Mouse (Mus musculus) 416B (cell line): ENCODE data around the gene Ampd2.
A peak's percentile ranks its signal among the peaks of the same experiment; 100 is the strongest.

Experiments used
- DNase-seq: peaks from one replicate; pipeline ENCODE4 v3.0.0; 2011; ENCODE audit warnings: low read depth

Ampd2 gene

DNA sequence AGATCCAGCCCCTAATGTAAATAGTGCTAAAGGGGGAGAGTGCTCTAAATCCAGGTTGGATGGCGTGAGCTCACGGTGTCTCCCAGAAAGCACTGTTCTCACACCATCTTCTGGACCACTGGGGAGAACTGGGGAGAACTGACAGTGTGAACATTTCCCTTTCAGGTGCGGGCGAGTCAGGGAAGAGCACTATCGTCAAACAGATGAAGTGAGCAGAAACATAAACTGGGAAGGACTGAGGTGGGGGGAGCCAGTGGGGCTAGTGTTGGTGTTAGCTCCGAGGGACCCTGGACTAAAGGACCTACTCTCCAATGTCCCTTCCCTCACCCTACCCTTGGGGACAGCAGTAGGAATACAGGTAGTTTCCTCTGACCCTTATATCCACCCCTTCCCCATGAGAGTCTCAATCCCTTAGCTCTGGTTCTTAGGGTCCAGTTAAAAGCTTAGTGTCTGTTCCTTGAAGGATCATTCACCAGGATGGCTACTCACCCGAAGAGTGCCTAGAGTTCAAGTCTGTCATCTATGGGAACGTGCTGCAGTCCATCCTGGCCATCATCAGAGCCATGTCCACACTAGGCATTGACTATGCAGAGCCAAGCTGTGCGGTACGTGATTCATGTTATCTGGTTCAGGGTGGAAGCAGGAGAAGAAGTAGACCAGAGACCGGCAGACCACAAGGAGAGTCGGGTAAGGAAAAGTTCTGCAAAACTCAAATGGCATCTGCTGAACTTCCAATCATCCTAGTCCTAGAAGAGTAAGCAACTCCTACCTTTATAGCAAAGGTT, 8.7 kb upstream of the Ampd2 start:
- no peak for DNase-seq

DNA sequence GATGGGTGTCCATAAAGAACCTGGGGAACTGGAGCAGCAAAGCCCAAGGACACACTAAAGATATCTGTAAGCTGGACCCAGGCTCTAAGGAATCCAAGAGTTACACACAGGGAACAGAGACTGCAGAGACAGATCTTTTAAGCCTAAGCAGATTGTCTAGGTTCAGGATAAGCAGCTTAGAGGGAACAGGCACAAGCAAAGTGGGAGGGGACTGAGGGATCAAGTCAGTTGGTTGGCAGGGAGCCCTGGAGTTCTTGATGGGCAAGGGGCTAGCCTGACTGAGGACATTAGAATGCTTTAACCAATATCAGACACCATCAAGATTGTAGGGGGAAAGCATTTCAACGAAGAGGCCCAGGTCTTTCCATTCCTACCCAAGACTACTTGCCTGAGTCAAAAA, 7.7 kb upstream of the Ampd2 start:
- DNase-seq, result no peak

DNA sequence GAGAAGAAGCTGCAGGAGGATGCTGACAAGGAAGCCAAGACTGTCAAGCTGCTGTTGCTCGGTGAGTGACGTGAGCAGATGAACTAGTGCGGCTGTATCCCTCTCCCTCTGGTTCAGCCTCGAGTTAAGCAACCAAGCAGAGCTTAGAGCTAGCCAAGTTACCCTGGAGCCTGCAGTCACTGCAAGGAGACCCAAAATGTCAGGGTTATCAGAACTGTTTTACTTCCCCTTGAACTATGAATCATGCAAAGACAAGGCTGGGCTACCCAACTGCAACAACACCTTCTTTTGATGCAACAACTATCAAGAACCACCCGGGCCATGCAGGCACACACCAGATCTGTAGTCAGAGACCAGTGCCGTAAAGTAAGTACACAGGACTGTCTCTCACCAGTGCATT, 6.9 kb upstream of the Ampd2 start:
- DNase-seq, result peak; percentile 64

DNA sequence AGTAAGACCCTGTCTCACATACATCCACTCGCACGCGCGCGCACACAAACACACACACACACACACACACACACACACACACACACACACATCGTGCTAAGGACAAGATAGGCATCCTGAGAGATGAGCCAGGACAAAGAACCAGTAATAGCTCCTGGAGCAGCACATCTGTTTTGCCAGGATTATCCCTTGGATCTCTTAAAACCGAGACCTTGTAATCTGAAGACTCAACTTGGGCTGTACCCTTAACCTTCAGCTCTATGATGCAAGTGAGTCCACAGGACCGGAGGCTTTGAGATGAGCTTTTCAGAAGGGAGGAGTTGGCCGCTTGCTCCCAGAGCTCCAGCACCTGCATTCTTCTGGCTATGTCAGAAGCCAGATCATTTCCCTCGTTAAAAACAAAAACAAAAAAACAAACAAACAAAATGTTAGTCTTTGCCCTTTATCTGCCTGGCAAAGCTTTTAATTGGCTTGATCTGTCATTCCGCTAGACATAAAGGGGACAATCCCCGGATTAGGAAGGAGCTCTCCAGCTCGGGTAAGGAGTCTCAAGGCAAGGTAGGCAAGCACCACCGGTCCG, 6.2 kb upstream of the Ampd2 start, which contains the start of gene Gnat2:
Gnat2 (plus strand) TSS at position 254 of the 580 bp plus-strand sequence.
- DNase-seq, result no peak

- DNase-seq, result no peak
Measured at GRCm38 (mm10) chr3:108092030-108092429, 5.6 kb upstream of the Ampd2 start.

GRCm38 (mm10) chr3:108090561-108090960, 4.1 kb upstream of the Ampd2 start:
- DNase-seq, result no peak

DNA sequence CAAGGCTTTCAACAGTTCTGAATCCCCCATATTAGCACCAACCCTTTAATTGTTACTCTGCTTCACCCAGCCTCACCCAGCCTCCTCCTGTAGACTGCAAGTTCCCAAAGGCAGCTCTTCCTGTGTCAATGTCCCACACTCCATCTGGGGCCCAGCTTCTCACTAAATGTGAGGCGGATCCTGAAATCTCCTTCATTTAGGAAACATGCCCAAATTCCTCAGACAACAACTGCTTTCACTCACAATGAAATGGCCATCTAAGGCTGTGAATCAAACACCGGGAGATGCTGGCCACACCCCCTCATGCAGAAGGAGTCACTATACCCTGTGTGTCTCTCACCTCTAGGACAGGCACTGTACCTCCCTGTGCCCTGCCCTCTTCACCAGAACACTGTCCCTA, 3.5 kb upstream of the Ampd2 start:
- DNase-seq, result no peak

GRCm38 (mm10) chr3:108088842-108089380, 2.5 kb upstream of the Ampd2 start:
- DNase-seq, result no peak

DNA sequence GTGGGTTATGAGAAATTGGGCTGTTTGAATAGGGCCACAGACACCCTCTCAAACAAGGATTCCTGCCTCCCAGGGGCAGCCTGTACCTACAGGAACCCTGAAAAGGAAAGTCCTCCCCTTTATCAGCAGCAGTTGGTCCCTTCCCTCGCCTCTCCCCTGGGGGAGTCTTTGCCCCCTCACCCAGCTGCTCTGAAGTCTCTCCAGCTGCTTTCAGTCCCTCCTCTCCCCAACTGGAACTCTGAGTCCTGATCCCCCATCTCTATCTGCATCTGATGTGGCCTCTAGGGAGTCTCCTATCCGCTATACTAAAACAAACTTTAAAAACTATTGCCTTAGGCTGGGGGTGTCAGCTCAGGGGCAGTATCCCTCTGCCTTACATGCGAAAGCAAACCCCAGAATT, 878 bp upstream of the Ampd2 start:
- DNase-seq, result no peak

DNA sequence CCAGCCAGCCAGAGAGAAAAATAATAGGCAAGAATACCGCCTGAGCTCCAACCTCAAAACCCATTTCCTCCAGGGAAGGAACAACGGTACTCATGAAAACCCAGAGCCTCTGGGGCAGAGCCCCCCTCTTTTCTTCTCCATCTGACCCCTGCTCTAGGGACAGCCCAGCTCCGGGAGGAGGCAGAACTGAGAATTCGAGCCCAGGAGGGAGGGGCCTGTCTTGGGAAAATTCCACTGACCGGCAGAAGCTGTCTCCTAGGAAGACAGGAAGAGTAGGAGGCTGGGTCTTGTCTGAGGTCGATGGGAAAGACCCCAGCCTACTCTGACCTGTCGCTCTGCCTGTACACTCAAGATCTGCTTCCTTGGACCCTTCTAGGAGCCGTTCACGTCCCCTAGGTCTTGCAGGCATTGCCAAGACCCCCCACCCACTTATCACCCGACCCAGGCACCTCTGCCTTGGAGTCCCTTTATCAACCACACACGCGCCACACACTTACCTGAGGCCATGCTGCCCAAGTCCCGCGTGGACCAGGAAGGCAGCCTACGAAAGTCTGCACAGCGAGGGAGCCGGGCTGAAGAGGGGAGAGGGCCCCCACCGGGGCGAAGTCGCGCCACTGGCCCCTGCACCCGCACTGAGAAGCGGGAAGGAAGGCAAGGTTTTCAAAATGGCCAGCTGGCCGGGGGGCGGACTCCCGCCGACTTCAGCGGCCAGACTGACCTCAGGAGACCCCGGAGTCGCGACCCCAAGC, 556 bp downstream of the Ampd2 start:
- DNase-seq, result peak; percentile 80

DNA sequence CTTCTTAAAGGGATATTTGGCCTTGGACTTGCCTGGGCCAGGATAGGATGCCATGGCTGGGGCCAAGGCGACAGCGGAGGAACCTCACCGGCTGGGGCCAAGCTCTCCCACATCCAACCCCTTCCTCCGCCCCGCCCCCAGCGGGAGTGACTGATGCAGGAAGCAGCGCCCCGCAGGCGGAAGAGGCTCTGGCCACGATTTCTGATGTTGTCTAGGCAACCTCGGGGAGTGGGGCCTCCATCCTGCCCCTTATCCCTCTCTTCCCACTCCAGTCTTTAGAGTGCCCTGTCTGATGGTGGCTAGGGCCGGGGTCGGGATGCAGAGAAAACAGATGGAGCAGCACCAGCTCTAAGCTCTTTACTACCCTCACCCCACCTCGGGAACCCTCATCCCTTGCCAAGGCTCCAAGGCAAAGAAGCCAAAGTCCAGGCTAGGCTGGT, 1.1 kb downstream of the Ampd2 start:
- peak; percentile 92 for DNase-seq

GRCm38 (mm10) chr3:108084767-108085270, 1.6 kb downstream of the Ampd2 start:
- no peak for DNase-seq

DNA sequence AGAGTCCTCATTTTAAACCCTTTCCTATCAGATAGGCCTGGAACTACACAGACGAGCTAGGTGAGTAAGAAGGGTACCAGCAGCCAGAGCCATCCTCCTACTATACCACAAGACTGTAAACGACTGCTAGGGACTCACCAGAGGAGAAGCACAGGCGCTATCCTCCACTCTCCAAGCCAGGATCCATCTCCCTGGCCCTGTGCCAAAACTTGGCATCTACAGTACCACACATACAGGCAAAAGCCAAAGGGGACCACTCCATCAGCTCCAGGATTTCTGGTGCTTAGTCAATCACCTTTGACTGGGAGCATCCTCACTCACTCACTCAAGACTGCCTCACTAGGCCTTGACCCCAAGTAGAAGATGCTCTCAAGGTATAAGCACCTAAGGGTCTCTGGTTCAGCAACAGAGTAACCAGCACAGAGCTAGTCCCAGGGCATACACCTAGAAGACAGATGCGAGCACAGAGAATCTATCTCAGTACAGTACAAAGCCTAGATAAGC, 2.5 kb downstream of the Ampd2 start:
- DNase-seq, result no peak

GRCm38 (mm10) chr3:108083161-108083560, 3.3 kb downstream of the Ampd2 start:
- peak; percentile 56 for DNase-seq

DNA sequence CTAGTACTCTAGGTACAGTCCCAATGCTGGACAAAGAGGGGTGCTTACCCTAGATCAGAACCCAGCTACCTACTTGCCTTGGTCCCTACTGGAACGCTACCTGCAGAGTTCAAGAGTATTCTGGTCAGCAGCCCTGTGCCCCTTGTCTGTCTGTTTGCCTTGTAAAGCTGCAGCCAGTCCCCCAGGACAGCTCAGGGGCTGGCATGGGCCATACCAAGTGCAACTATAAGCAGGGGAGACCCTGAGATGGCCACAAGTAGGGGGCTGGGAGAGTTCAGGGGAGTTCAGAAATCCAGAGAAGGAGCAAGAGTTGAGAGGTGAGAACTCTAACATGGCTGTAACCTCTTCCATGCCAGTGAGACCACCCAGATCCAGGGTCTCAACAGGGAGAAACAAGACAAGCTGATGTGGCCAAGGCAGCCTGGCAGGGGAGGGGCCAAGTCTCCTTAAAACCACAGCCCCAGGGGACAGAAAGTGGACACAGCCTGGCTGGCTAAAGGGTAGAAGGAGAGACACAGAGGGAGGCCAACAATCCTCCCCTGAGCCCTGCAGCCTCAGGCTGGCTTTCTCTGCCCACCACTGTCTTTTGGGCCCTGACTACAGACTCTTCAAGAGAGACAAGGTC, 4.1 kb downstream of the Ampd2 start:
- DNase-seq, result peak; percentile 53

DNA sequence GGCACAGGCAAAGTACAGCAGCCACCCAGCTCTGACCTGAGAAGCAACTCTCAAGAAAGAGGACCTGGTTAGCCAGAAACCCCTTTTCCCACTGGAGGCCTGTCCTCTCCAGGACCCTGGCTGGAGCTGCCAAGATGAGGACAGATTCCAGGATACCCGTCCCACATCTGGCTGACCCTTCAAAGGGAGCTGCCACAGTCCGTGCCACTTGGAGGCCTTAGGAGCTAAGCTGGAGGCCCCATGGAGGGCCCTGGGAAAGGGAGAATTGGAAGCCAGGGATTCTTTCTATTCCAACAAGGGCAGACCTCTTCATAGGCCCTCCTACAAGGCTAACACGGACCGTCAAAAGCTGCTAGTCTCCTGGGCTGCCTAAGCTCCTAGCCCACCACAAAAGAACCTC, 4.8 kb downstream of the Ampd2 start:
- DNase-seq, result no peak

- DNase-seq, result no peak
Measured at GRCm38 (mm10) chr3:108076836-108077235, 9.6 kb downstream of the Ampd2 start.

GRCm38 (mm10) chr3:108072983-108073569, 13.4 kb downstream of the Ampd2 start:
- no peak for DNase-seq

GRCm38 (mm10) chr3:108070295-108071293, 15.9 kb downstream of the Ampd2 start:
- DNase-seq, result peak; percentile 76

GRCm38 (mm10) chr3:108069231-108069870, 17.1 kb downstream of the Ampd2 start:
- DNase-seq, result peak; percentile 52
